Mouse (Mus musculus) adrenal gland, postnatal 4 days (tissue): ENCODE data around the gene Lurap1. TPM values are rescaled to one million over a fixed set of nuclear protein-coding genes. Genes with fewer than 3 reads are reported as not detected.

Source experiments
- DNase-seq, 2 experiments: peaks; one replicate each; pipeline ENCODE4 v3.0.0; 2021 to 2022; ENCODE audit warnings: low spot score in 2 of 2, mixed read lengths in 2 of 2
- total RNA-seq, 2 experiments: library from RNA; stranded (reverse); gene quantifications; 2 replicates each; pipeline ENCODE4 v1.2.3; 2021

Gene Lurap1
- total RNA-seq, 2 experiments from 2014 or later: 6.8 to 7.5 TPM

- DNase-seq: peak; percentile 32 to 68
Observed at GRCm38 (mm10) chr4:116123602-116124519, 27.3 kb downstream of the Lurap1 start, which contains the start of the genes Rad54l and Pomgnt1. Gene Rad54l (minus strand): TSS chr4:116123690. Gene Pomgnt1 (plus strand): TSS chr4:116123840.

GRCm38 (mm10) chr4:116122762-116123161, 28.4 kb downstream of the Lurap1 start:
- no peak for DNase-seq

GRCm38 (mm10) chr4:116111486-116111885, 39.7 kb downstream of the Lurap1 start:
- DNase-seq: no peak

- no peak for DNase-seq
Observed at GRCm38 (mm10) chr4:116110695-116111094, 40.4 kb downstream of the Lurap1 start.

- DNase-seq: no peak
Observed at GRCm38 (mm10) chr4:116105278-116105677, 45.9 kb downstream of the Lurap1 start.

- DNase-seq: no peak
Observed at GRCm38 (mm10) chr4:116100959-116101358, 50.2 kb downstream of the Lurap1 start.

- DNase-seq: no peak
Observed at GRCm38 (mm10) chr4:116097211-116097610, 53.9 kb downstream of the Lurap1 start.

- DNase-seq: no peak
Observed at GRCm38 (mm10) chr4:116096291-116096690, 54.8 kb downstream of the Lurap1 start.

GRCm38 (mm10) chr4:116088510-116089249, 62.5 kb downstream of the Lurap1 start:
- DNase-seq: no peak

Other genes with a start within 250 kb of the Lurap1 start
- gene Dmbx1, start 211.4 kb downstream of the Lurap1 start, total RNA-seq: not detected
- gene Faah, start 133.4 kb downstream of the Lurap1 start, total RNA-seq: 10 to 100 TPM in 1 of 2 experiments, 1 to 10 TPM in 1; 10.0 to 10.3 TPM
- 10 to 100 TPM; 27.8 to 28.7 TPM for gene Nsun4, start 97.5 kb downstream of the Lurap1 start, total RNA-seq
- gene Uqcrh, start 76.3 kb downstream of the Lurap1 start, total RNA-seq: 100 to 1,000 TPM; 468 to 515 TPM
- gene Lrrc41, start 76.1 kb downstream of the Lurap1 start, total RNA-seq: 10 to 100 TPM; 70.4 to 74.7 TPM
- gene Rad54l, start 27.6 kb downstream of the Lurap1 start, total RNA-seq: 10 to 100 TPM; 12.1 to 12.3 TPM
- gene Pomgnt1, start 27.5 kb downstream of the Lurap1 start, total RNA-seq: 10 to 100 TPM; 65.6 to 66.7 TPM
- 1 to 10 TPM in 1 of 2 experiments, under 1 TPM in 1; 0.17 to 1.6 TPM for gene Tspan1, start 16.3 kb upstream of the Lurap1 start, total RNA-seq
- not detected for gene 1700042G07Rik, start 22.0 kb upstream of the Lurap1 start, total RNA-seq
- gene Gm49337, start 22.0 kb upstream of the Lurap1 start, total RNA-seq: not detected
- gene Pik3r3, start 70.3 kb upstream of the Lurap1 start, total RNA-seq: 10 to 100 TPM; 16.7 to 19.7 TPM